Mouse (Mus musculus) hindbrain, embryonic 12.5 days (tissue): ENCODE data around the gene Rrad. TPM values are rescaled to one million over a fixed set of nuclear protein-coding genes. Genes with fewer than 3 reads are reported as not detected.
"Not testable (repeated sequence)": the region's sequence is repeated elsewhere in the genome, so short reads cannot be mapped to it uniquely, and the experiment has no call there.

ENCODE experiments used
- ATAC-seq: fragments of 200-750 bp; cut with Nextera tagmentation; 2 replicates; pipeline ENCODE4 v1.8.0; 2017; ENCODE audit warnings: moderate TSS enrichment; ENCODE audit not compliant: low FRiP score
- H3K27ac ChIP-seq: fragments of 300-500 bp; sonication (generic); 2 replicates; pipeline ENCODE4 v1.5.1; 2016; ENCODE audit warnings: mild to moderate bottlenecking
- H3K27me3 ChIP-seq: fragments of 300-500 bp; sonication (generic); 2 replicates; pipeline ENCODE4 v1.6.1; 2016; ENCODE audit warnings: mild to moderate bottlenecking
- H3K36me3 ChIP-seq: fragments of 300-500 bp; sonication (generic); 2 replicates; pipeline ENCODE4 v1.6.1; 2016; ENCODE audit warnings: mild to moderate bottlenecking
- H3K4me1 ChIP-seq: fragments of 300-500 bp; sonication (generic); 2 replicates; pipeline ENCODE4 v1.6.1; 2016
- H3K4me2 ChIP-seq: fragments of 300-500 bp; sonication (generic); replicated peaks from 2 replicates; pipeline ENCODE4 v1.6.1; 2016; ENCODE audit warnings: mild to moderate bottlenecking
- H3K4me3 ChIP-seq: fragments of 300-500 bp; sonication (generic); 2 replicates; pipeline ENCODE4 v1.5.1; 2016; ENCODE audit warnings: mild to moderate bottlenecking
- H3K9ac ChIP-seq: fragments of 300-500 bp; sonication (generic); 2 replicates; pipeline ENCODE4 v1.6.1; 2016; ENCODE audit warnings: mild to moderate bottlenecking, moderate library complexity
- H3K9me3 ChIP-seq: fragments of 300-500 bp; sonication (generic); replicated peaks from 2 replicates; pipeline ENCODE4 v1.6.1; 2016; ENCODE audit warnings: mild to moderate bottlenecking
- WGBS: fragments of 180-500 bp; shearing (Covaris S2); methylation state at CpG from one replicate; pipeline ENCODE4 v1.1.7; 2016; 5-methylcytosine and 5-hydroxymethylcytosine counted together
- polyA plus RNA-seq: library from polyadenylated mRNA; unstranded; fragments of >200 nt; fragmentation: Nextera tagmentation; extraction: Ambion mirVana; gene quantifications from 2 replicates; pipeline ENCODE4 v1.2.1, GENCODE M21; 2016

Gene Rrad
- polyA plus RNA-seq: 1.9 and 3.8 TPM in 2 replicates

DNA sequence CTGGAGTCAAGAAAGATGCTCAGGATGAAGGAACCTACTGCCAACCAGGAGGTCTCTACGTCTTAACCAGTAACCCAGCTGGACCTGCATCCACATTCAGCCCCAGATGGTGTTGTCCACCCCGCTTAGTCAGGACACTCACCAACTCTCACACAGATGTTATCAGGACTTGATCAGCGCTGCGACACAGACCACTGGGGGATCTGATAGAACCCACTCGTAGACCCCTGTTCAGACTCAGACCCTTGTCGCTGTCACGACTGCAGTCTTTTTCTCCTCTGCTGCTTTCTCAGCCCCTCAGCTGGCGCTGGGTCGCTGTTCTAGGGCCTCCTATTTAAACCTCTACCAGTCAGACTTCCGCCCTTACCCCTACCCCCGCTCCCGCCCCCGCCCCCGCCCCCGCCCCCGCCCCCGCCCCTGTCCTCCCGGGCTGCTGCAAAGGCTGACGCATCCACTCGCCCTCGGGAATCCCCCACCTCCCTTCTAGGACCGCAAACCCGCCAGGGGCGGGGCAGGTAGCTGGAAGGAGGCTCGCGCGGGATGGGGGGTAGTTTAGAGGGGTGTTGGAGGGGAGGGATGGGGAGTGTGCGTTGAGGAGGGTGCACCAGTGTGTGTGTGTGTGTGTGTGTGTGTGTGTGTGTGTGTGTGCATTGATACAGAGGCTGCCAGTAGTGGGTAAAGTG, at the start of gene Rrad:
Gene Rrad (minus strand): TSS at position 347 of the 683 bp plus-strand sequence.
- H3K27me3 ChIP-seq: peaks cover 42% of the 10 kb centered on the region
- 0 out of 2 replicates have a peak, but pooled peaks cover 9% of the 10 kb centered on the region for H3K36me3 ChIP-seq
- WGBS: under 1% methylated on average over 28 of the region's 28 CpGs
- peak within 1 kb of the TSS; percentile 80 for H3K4me2 ChIP-seq
- H3K27ac ChIP-seq: no peak within 1 kb of the TSS
- ATAC-seq: peak; percentile 59
- H3K4me1 ChIP-seq: peaks cover 14% of the 10 kb centered on the region
- no peaks in the 10 kb centered on the region for H3K9me3 ChIP-seq
- H3K4me3 ChIP-seq: peak within 1 kb of the TSS; percentile 38
- H3K9ac ChIP-seq: peak within 1 kb of the TSS; percentile 58

DNA sequence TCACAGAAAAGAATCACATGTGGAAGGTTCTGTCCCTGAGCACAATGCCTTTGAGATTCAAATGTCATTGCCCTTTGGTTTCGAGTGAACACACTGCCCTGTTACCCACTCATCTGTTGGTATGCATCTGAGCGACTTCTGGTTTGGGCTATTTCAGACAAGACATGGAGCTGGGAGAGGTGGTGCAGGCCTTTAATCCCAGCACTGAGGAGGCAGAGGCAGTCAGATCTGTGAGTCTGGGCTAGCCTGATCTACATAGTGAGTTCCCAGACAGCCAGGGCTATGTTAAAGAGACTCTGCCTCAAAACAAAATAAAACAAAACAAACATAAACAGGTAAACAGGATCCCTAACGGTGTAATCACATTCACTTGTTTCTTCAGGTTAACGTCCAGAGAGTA, 24.5 kb upstream of the Rrad start:
- no peak overlapping the region for H3K4me2 ChIP-seq
- no peak for ATAC-seq
- H3K27me3 ChIP-seq: no peaks in the 10 kb centered on the region
- no peaks in the 10 kb centered on the region for H3K4me1 ChIP-seq
- 78% methylated on average over 4 of the region's 4 CpGs for WGBS
- H3K4me3 ChIP-seq: no peak overlapping the region
- no peaks in the 10 kb centered on the region for H3K9me3 ChIP-seq
- H3K9ac ChIP-seq: no peak overlapping the region
- no peaks in the 10 kb centered on the region for H3K36me3 ChIP-seq
- H3K27ac ChIP-seq: no peak overlapping the region

DNA sequence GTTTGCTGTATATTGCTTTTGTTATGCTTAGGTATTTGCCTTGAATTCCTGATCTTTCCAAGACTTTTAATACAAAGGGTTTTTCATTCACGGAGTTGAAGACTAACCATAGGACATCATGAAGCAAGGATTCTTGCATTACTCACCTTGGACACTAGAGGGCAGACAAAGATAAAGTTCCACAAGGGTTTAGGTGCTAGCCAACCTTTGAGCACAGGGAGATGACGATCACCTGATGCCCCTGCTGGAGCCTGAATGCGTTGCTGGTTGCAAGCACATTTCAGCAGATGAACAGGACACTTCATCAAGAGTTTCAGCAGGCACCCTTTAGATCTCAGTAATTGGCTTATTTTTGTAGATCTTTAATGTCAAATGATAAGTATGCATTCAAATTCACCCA, 23.9 kb upstream of the Rrad start:
- Histone ChIP-seq H3K9ac (no peak overlapping the region), H3K36me3 (no peaks in the 10 kb centered on the region), H3K4me3 (no peak overlapping the region), H3K27me3 (no peaks in the 10 kb centered on the region), H3K4me1 (no peaks in the 10 kb centered on the region), H3K9me3 (no peaks in the 10 kb centered on the region), H3K27ac (no peak overlapping the region), H3K4me2 (no peak overlapping the region)
- 1% methylated on average over 3 of the region's 3 CpGs for WGBS
- ATAC-seq: peak; percentile 76

DNA sequence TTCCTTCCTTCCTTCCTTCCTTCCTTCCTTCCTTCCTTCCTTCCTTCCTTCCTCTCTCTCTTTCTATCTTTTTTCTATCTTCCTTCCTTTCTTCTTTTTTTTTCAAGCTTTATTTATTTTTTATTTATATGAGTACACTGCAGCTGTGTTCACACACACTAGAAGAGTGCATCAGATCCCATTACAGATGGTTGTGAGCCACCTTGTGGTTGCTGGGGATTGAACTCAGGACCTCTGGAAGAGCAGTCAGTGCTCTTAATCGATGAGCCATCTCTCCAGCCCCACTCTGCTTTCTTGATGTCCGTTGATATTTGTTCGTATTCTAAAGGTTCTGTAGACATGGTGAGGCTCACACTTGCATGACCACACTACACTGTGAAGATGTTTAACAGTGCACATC, 13.1 kb upstream of the Rrad start:
- H3K4me1 ChIP-seq: peaks cover 16% of the 10 kb centered on the region
- not testable (repeated sequence) for H3K27ac ChIP-seq, H3K36me3 ChIP-seq

DNA sequence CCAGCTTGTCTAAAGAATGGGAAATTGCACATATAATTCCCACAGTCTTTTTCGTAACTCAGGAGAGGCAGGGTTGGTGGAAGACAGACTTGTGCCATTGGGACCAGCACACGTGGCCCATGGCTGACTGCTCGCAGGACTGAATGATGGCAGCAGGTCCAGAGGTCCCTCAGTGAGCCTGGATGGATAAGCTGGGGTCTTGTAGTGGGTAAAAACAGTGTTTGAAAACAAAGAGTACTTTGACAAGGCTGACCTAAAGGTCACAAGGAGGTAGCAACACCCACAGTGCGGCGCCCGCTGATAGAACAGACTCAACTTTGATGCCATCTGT, 11.2 kb upstream of the Rrad start:
- WGBS: 73% methylated on average over 6 of the region's 6 CpGs
- peak; percentile 55 for ATAC-seq
- H3K4me3 ChIP-seq: peak overlapping the region; percentile 81
- peak overlapping the region; percentile 79 for H3K27ac ChIP-seq
- peaks cover 12% of the 10 kb centered on the region for H3K36me3 ChIP-seq
- no peaks in the 10 kb centered on the region for H3K9me3 ChIP-seq
- H3K27me3 ChIP-seq: no peaks in the 10 kb centered on the region
- H3K9ac ChIP-seq: peak overlapping the region; percentile 83
- H3K4me2 ChIP-seq: peak overlapping the region; percentile 89
- H3K4me1 ChIP-seq: peaks cover 16% of the 10 kb centered on the region

More for the DNA sequence above, 13.1 kb upstream of the Rrad start:
- H3K4me3 ChIP-seq, H3K27me3 ChIP-seq, ATAC-seq, H3K9ac ChIP-seq, H3K4me2 ChIP-seq, H3K9me3 ChIP-seq: not testable (repeated sequence)
- 75% methylated on average over 3 of the region's 3 CpGs for WGBS

DNA sequence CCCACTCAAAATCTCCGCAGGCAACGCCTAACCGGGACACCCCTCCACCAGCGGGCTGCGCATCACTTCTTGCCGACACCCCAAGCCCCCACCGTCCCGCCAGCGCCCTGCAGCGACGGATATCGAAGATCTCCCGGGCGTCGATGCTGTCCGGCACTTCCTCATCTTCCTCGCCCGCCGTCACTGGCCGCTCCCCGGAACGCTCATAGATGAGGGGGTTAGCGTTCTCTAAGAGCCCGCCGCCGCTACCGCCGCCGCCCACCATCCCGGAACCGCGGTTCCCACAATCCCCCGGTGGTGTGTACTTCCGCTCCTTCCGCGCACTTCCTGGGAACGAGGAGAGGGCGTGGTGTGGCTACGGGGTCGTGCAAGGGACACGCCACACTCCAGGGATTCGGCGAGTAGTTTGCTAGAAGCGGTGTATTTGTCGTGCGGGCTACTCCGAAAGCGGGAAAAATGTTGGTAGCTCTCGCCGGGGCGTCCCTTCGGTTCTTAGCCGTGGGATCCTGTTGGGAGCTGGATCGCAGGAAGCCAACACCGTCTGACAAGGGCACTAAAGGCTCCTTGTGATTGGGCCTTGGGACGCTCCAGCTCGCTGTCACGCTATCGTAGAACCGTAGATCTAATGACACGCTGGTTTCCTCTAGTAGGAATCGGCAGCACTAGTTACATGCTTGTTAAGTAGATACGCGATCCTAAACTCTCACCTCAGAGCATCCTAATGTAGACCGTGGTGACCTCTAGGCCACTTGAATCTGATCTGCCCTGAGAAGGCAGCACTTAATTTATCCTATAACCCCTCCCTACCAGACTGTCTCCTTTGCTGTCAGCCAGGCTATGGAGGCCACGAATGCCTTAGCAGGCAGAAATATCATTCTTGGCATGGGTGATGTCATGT, 10.5 kb upstream of the Rrad start, which contains the start of gene Ciao2b:
Gene Ciao2b (minus strand): TSS at position 540 of the 898 bp plus-strand sequence.
- peaks cover 16% of the 10 kb centered on the region for H3K4me1 ChIP-seq
- peak within 1 kb of the TSS; percentile 79 for H3K27ac ChIP-seq
- H3K27me3 ChIP-seq: no peaks in the 10 kb centered on the region
- H3K9me3 ChIP-seq: no peaks in the 10 kb centered on the region
- H3K4me2 ChIP-seq: peak within 1 kb of the TSS; percentile 89
- peak; percentile 95 for ATAC-seq
- WGBS: under 1% methylated on average over 66 of the region's 66 CpGs
- H3K9ac ChIP-seq: peak within 1 kb of the TSS; percentile 83
- peaks cover 12% of the 10 kb centered on the region for H3K36me3 ChIP-seq
- H3K4me3 ChIP-seq: peak within 1 kb of the TSS; percentile 81

DNA sequence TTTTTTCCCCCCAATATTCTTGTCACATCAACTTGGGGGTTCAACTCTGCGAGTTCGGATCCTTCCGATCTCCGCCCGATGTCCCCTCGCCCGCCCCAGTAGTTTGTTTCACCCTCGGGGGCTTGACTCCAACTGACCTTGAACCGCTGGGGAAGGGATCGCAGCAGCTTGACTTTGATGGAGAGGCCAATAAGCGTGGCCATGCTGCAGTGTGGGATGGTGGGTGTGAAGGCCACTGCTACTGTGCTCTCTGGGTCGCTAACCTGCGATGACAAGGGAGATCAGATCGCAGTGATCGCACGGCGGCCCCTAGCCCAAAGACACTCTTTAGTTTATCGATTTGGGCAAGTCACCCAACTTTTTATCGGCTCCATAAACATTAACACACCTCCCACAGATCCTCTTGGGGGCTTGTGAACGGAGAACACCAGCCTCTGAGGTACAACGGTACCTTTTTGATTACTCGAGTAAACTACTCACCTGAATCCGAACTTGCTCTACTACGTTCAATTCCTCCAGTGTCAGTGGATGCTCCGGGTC, 9.8 kb upstream of the Rrad start:
- Histone ChIP-seq H3K9ac (peak overlapping the region; percentile 83), H3K9me3 (no peaks in the 10 kb centered on the region), H3K4me1 (peaks cover 16% of the 10 kb centered on the region), H3K27ac (no peak overlapping the region), H3K4me3 (peak overlapping the region; percentile 81), H3K4me2 (peak overlapping the region; percentile 89), H3K27me3 (no peaks in the 10 kb centered on the region), H3K36me3 (peaks cover 17% of the 10 kb centered on the region)
- 10% methylated on average over 25 of the region's 25 CpGs for WGBS
- peak; percentile 5; the same call in 1 of the 2 replicates for ATAC-seq

DNA sequence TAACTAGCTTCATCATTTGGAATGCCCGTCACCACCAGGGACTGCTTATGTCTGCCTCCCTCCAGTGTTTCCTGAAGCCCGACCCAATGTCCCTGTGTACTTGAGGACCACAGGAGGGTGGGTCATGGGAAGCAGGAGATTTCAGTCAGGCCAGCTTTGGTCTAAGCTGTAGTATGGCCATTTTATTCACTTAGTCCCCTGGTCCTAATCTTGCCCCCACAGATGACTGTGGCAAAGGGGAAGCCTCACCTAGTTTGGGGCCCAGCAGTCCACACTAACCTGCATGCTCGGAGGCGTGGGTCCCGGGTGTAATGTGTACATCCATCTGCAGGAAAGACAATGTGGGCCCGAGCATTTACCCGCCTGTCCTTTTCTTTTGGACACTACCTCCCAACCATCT, 9.1 kb upstream of the Rrad start:
- H3K4me2 ChIP-seq: peak overlapping the region; percentile 89
- no peak overlapping the region for H3K27ac ChIP-seq
- H3K9ac ChIP-seq: peak overlapping the region; percentile 83
- no peaks in the 10 kb centered on the region for H3K9me3 ChIP-seq
- peaks cover 16% of the 10 kb centered on the region for H3K4me1 ChIP-seq
- H3K27me3 ChIP-seq: no peaks in the 10 kb centered on the region
- peak overlapping the region; percentile 81; the same call in 1 of the 2 replicates for H3K4me3 ChIP-seq
- peaks cover 22% of the 10 kb centered on the region for H3K36me3 ChIP-seq
- 82% methylated on average over 7 of the region's 7 CpGs for WGBS
- ATAC-seq: no peak

DNA sequence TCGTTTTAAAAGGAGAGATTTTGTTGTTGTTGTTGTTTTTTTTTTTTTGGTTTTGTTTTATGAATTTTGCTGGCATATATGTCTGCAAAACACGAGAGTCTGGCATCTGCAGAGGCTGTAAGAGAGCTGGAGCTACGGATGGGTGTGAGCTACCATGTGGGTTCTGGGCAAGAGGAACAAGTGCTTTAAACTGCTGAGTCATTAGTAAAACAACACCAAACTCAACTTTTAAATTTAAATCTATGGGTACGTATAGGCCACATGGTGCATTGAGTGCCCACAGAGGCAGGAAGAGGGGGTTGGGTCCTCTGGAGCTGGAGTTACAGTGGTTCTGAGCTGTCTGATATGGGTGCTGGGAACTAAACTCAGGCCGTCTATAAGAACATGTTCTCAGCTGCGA, 6.9 kb upstream of the Rrad start:
- no peak overlapping the region for H3K27ac ChIP-seq
- no peaks in the 10 kb centered on the region for H3K9me3 ChIP-seq
- no peak for ATAC-seq
- H3K27me3 ChIP-seq: no peaks in the 10 kb centered on the region
- peaks cover 16% of the 10 kb centered on the region for H3K4me1 ChIP-seq
- H3K9ac ChIP-seq: no peak overlapping the region
- 88% methylated on average over 6 of the region's 6 CpGs for WGBS
- no peak overlapping the region for H3K4me3 ChIP-seq
- H3K36me3 ChIP-seq: peaks cover 24% of the 10 kb centered on the region
- no peak overlapping the region for H3K4me2 ChIP-seq

DNA sequence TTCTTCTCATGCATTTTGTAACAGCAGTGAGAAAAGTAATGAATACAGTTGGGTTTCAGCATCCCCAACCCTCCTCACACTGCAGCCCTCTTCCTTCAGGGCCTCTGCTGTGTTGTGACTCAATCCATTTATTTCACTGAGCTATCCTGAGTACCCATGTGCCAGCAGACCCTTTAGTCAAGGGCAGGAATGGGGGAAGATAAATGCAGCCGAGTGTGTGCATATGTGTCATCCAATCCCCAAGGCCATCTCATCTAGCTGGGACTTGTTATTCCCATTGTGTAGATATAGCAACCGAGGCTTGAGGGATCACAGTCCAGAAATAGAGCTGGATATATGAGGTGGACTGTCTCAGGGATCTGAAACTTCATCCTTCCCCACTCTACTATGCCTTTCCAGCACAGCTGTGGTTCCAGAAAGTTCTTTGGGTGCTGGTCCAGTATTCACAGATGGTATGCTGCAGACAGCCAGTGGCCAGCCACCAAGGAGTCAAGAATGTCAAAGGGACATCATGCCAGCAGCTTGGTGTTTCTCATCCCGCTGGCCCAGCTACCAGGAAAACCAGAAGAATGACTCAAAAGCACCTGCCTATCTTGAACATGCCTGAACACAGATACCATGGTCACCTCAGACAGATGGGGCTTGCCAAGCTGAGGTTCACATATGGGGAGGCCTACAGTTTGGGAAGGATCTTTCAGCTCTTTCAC, 4.0 kb upstream of the Rrad start:
- H3K27me3 ChIP-seq: peaks cover 25% of the 10 kb centered on the region
- no peak overlapping the region for H3K9ac ChIP-seq
- no peak overlapping the region for H3K4me2 ChIP-seq
- ATAC-seq: no peak
- no peak overlapping the region for H3K4me3 ChIP-seq
- peaks cover 16% of the 10 kb centered on the region for H3K4me1 ChIP-seq
- H3K27ac ChIP-seq: no peak overlapping the region
- peaks cover 24% of the 10 kb centered on the region for H3K36me3 ChIP-seq
- H3K9me3 ChIP-seq: no peaks in the 10 kb centered on the region
- 87% methylated on average over 3 of the region's 3 CpGs for WGBS

DNA sequence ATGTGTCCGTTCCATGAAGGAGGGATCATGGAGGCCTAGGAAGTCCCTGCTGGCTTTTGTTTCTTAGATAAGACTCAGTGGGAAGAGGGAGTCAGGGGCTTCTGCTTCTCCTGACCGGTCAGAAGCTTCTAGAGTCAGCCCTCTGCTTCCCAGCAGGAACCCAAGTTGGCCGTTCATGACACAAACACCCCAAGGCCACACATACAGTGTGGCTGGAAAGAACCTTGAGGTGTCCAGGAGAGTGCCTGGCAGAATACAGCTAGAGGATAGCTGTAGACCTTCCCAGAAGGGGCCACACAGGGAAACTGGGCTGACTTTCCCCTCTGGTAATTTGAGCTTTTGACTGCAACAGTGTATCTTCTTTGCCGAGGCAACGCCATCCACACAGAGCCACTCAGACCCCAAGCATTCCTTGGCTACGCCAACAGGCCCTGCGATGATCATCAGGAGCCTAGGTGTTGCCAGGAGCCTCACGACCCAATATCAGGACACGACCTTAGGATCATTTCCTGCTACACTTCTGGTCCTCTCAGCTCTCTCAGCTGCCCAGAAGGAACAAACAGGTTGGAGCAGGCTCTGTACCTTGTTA, 2.1 kb upstream of the Rrad start:
- no peak overlapping the region for H3K4me2 ChIP-seq
- H3K9ac ChIP-seq: no peak overlapping the region
- WGBS: 68% methylated on average over 9 of the region's 9 CpGs
- H3K9me3 ChIP-seq: no peaks in the 10 kb centered on the region
- ATAC-seq: no peak
- no peak overlapping the region for H3K4me3 ChIP-seq
- H3K4me1 ChIP-seq: peaks cover 14% of the 10 kb centered on the region
- peaks cover 12% of the 10 kb centered on the region; the same call in 1 of the 2 replicates for H3K36me3 ChIP-seq
- no peak overlapping the region for H3K27ac ChIP-seq
- peaks cover 42% of the 10 kb centered on the region for H3K27me3 ChIP-seq
